Mouse (Mus musculus): ENCODE results near the gene Pla2g3. TPM values are rescaled to one million over a fixed set of nuclear protein-coding genes. Genes with fewer than 3 reads are reported as not detected.

The Pla2g3 gene
- polyA plus RNA-seq, 1 experiment from 2014 or later, result 0.10 TPM

DNA sequence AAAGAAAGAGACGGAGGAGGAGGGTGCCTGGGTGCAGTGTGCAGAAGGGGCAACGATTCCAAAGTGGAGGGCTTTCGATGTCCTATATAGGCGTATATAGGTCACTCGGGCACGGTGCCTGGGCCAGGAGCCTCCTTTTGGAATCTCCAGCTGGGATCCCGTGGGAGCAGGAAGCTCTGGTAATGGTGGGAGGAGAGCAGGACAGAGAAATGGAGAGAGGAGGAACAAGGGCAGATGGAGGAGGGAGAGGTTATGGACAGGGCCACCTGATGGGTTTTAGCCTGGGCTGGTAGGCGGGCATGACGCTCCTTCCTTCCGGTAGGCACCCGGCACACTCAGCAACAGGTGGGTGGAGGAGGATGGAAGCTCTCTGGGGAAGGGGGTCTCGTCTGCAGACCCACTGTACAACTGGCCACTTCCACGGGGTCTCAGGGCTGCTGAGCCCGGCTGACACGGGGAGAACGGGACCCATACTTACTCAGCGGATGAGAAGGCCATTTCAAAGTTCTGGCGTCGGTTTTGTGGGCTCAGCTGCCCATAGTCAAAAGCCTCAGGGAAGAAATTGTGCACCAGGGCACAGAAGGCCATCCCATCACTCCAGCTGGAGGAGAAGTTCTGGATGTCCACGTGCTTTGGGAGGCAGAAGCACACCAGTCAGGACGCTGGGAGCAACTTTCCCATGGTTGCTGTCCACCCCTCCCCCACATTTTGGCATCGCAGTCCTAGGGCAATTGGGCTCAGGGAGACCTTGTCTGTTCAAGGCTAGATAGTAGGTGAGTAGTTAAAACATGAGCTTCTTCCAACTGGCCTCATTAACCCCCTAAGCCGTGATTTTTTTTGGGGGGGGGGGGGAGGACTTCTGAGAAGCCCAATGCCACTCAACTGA is 33.5 kb downstream of the Pla2g3 start:
- Histone ChIP-seq H3K27me3 (no peaks in the 10 kb centered on the region), H3K27ac (no peak overlapping the region), H3K9ac (no peak overlapping the region), H3K4me2 (no peak overlapping the region), H3K4me1 (replicated peaks) (peaks cover 29% of the 10 kb centered on the region), H3K4me3 (no peak overlapping the region), H3K36me3 (peaks cover 64% of the 10 kb centered on the region), H3K9me3 (replicated peaks) (no peaks in the 10 kb centered on the region)
- ATAC-seq (replicated peaks; ENCODE audit: insufficient number of reproducible peaks, insufficient read depth, low FRiP score, low read depth), result no peak
- WGBS, result 85% methylated on average over 23 of the region's 23 CpGs

DNA sequence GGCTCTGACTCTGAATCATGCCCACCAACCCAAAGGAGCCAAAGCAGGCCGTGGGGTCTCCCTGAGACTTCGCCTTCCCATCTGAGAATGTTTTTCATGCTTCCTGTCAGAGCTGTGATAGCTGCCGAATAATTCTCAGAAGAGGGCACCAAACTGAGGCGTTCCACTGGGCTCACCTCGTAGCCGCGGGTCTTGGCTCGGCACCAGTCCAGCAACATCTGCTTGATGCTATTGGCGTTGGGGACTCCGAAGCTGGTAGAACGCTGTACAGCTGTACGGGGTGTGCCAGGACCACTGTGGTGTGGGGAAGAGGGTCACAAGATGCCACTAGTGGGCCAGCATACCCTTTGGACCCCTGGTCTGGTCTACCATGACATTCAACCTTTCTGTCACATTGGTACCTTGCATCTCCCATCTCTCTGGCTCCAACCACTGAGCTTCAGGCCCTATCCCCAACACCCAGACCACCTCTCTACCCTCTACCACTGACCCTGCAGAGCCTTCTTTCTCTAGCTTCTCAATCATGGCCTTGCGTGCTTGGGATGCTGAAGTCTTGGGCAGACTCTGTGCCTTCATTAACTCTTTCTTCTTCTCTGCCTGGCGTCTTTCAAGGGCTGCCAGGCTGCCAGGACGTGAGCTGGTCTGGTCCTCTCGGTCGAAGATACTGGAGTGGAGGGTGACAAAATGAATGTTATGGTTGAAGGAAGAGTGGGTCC is 34.4 kb downstream of the Pla2g3 start:
- Histone ChIP-seq H3K9me3 (replicated peaks) (no peaks in the 10 kb centered on the region), H3K9ac (no peak overlapping the region), H3K4me3 (no peak overlapping the region), H3K27ac (no peak overlapping the region), H3K27me3 (no peaks in the 10 kb centered on the region), H3K36me3 (peaks cover 71% of the 10 kb centered on the region), H3K4me1 (replicated peaks) (peaks cover 29% of the 10 kb centered on the region), H3K4me2 (no peak overlapping the region)
- no peak for ATAC-seq (replicated peaks; ENCODE audit: insufficient number of reproducible peaks, insufficient read depth, low FRiP score, low read depth)
- 93% methylated on average over 17 of the region's 17 CpGs for WGBS

DNA sequence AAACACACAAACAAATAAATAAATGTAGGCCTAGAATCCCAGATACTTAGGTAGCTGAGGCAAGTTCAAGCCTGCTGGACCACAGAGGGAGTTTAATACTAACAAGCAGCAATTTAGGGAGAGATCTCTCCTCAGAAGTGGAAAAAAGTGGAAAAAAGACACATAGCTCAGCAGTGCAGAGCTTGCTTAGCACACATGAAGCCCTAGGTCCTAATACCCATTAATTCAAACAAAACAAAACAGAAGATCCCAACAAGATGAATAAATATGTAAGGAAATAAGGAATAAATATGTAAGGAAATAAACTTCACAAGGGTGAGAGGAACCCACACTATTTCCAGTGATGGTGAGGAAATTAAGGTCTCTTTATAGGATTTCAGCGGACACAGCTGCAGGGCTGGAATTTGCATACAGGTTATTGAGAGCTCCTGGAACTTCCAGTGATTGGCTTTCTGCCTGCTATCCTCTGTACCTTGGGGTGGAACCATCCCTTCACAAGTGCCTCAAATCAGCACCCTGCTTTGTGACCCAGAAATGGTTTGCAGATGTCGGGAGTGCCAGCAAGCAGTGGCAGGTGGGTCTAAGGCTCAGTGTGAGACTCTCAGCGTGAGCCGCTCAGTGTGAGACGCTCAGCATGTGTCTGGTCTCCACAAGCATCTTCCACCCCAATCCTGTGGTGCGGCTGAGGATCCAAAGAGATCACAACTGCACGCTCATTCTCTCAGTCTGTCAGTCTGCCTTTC is 35.9 kb downstream of the Pla2g3 start:
- H3K4me1 ChIP-seq (replicated peaks), result peaks cover 33% of the 10 kb centered on the region

DNA sequence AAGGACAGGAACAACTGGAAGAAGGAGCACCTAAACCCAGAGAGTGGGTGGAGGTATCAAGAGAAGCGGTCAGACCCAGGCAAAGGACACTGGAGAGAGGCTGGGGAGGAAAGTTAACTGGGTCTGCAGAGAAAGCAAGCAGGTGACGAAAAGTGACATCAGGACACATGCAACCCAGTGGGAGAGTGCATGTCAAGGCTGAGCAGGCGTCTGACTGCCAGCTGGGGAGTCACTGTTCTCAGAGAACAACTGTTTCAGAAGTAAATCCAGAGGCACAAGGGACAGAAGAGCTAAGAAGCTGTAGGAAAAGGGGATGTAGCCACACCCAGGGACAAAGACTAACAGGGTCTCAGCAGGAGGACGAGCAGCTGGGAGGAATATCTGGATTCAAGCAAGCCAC is 37.5 kb downstream of the Pla2g3 start:
- ATAC-seq (replicated peaks; ENCODE audit: insufficient number of reproducible peaks, insufficient read depth, low FRiP score, low read depth), result no peak
- no peak overlapping the region for H3K27ac ChIP-seq
- H3K9me3 ChIP-seq (replicated peaks), result no peaks in the 10 kb centered on the region
- 87% methylated on average over 4 of the region's 4 CpGs for WGBS
- H3K27me3 ChIP-seq, result no peaks in the 10 kb centered on the region
- H3K4me1 ChIP-seq (replicated peaks), result peaks cover 26% of the 10 kb centered on the region
- no peak overlapping the region for H3K4me2 ChIP-seq
- H3K36me3 ChIP-seq, result peaks cover 94% of the 10 kb centered on the region
- H3K9ac ChIP-seq, result no peak overlapping the region
- H3K4me3 ChIP-seq, result no peak overlapping the region

More for the DNA sequence above, 35.9 kb downstream of the Pla2g3 start:
- H3K9me3 ChIP-seq (replicated peaks), result no peaks in the 10 kb centered on the region
- no peak for ATAC-seq (replicated peaks; ENCODE audit: insufficient number of reproducible peaks, insufficient read depth, low FRiP score, low read depth)
- peaks cover 85% of the 10 kb centered on the region for H3K36me3 ChIP-seq
- H3K27ac ChIP-seq, result no peak overlapping the region
- no peak overlapping the region for H3K4me3 ChIP-seq
- H3K27me3 ChIP-seq, result no peaks in the 10 kb centered on the region
- H3K9ac ChIP-seq, result no peak overlapping the region
- no peak overlapping the region for H3K4me2 ChIP-seq
- WGBS, result 80% methylated on average over 7 of the region's 7 CpGs

DNA sequence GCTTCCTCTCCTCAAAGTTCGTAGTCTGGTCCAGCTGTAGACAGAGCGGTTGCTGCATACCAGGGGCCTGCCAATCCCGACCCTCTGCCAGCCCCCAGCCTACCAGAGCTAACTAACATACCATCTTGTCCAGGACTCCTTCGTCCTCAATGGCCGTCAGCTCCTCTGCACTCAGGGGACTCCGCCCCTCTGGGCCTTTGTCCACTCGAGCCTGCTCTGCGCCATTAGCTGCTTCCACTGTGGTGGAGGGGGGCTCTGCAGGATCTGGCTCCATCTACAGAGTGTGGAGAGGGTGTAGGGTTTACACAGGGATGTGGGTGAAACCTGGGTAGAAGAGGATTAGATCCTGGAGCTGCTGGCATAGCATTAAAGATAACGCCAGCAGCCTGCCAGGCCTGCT is 38.1 kb downstream of the Pla2g3 start:
- H3K9me3 ChIP-seq (replicated peaks), result no peaks in the 10 kb centered on the region
- no peak for ATAC-seq (replicated peaks; ENCODE audit: insufficient number of reproducible peaks, insufficient read depth, low FRiP score, low read depth)
- no peak overlapping the region for H3K4me3 ChIP-seq
- H3K27ac ChIP-seq, result no peak overlapping the region
- H3K36me3 ChIP-seq, result peaks cover 94% of the 10 kb centered on the region
- peaks cover 26% of the 10 kb centered on the region for H3K4me1 ChIP-seq (replicated peaks)
- no peak overlapping the region for H3K4me2 ChIP-seq
- 82% methylated on average over 9 of the region's 9 CpGs for WGBS
- no peaks in the 10 kb centered on the region for H3K27me3 ChIP-seq
- H3K9ac ChIP-seq, result no peak overlapping the region

DNA sequence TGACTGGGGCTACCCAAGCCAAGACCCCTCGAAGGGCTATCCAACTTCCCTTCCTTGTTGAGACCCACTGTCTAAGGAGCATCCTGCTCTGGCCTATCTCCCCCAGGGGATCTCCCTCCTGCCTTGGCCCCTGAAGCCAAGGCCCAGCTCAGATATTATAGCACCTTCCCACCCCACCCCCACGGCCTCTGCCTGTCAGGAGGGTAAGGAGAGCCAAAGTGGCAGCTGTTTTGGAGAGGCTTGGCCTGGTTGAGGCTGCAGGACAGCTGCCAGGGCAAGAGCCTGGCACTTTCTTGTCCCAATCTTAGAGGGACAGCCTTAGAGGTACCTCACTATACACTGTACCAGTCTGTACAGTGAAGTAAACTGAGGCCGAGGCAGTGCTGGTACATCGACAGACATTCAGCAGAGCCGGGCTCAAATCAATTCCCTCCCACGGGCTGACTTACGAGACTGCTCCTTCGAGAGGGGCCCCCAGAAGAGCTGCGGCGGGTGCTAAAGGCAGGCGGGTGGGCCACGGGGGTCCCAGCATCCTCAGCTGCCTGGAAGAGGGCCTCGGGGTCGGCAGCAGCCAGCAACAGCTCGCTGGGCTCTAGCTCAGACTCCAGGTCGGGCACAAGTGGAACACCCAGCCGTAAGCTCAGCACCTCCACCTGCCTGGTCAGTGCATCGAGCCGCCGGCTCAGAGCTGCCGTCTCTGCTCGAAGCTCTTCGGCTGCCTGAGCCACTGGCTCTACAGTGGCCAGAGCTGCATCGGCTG is 39.1 kb downstream of the Pla2g3 start:
- Histone ChIP-seq H3K4me1 (replicated peaks) (peaks cover 26% of the 10 kb centered on the region), H3K27me3 (no peaks in the 10 kb centered on the region), H3K9ac (peak overlapping the region; percentile 37), H3K4me2 (peak overlapping the region; percentile 44), H3K36me3 (peaks cover 92% of the 10 kb centered on the region), H3K4me3 (0 out of 2 replicates have a peak overlapping the region, but pooled peaks have one; percentile 2), H3K27ac (peak overlapping the region; percentile 67), H3K9me3 (replicated peaks) (no peaks in the 10 kb centered on the region)
- no peak for ATAC-seq (replicated peaks; ENCODE audit: insufficient number of reproducible peaks, insufficient read depth, low FRiP score, low read depth)
- WGBS, result 76% methylated on average over 24 of the region's 24 CpGs

DNA sequence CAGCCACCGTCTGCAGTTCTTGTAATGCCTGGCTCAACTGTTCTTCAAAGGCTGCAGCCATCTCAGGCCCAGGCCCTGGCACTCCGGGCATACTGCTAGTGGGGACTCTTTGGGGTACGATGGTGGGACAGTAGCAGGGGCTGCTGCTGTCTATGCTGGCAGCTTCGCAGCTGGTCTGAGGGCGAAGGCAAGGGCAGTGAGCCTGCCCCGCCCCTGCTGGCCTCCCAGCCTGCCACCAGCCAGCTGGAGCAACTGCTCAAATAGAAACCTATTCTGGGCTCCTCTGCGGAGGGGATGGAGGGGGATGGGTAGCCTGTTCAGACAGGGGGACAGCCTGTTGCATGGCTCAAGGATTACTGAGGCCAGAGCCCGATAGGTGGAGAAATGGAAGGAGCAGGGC is 39.7 kb downstream of the Pla2g3 start:
- WGBS, result 54% methylated on average over 8 of the region's 8 CpGs
- peak; percentile 53 for ATAC-seq (replicated peaks; ENCODE audit: insufficient number of reproducible peaks, insufficient read depth, low FRiP score, low read depth)
- Histone ChIP-seq H3K27me3 (no peaks in the 10 kb centered on the region), H3K9me3 (replicated peaks) (no peaks in the 10 kb centered on the region), H3K27ac (peak overlapping the region; percentile 67), H3K4me2 (peak overlapping the region; percentile 44), H3K36me3 (peaks cover 92% of the 10 kb centered on the region), H3K4me3 (0 out of 2 replicates have a peak overlapping the region, but pooled peaks have one; percentile 2), H3K9ac (peak overlapping the region; percentile 37), H3K4me1 (replicated peaks) (peaks cover 26% of the 10 kb centered on the region)

DNA sequence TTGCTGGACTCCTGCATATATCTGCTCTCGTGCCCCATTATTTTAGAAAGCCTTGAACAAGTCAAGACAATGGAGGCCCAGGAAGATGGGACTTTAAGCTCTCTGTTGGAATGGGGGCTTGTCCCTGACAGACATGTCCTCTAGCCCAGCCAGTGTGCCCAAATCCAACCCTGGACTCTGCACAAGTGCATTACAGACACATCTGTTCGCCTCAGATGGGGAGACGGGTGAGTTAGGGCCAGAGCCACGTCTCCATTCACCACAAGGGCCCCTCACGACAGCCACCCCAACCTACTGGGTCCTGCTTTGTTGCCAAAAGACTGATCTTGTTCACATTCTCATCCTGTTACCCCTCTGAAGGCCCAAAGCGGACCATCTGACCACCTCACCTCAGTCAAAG is 40.1 kb downstream of the Pla2g3 start:
- Histone ChIP-seq H3K9me3 (replicated peaks) (no peaks in the 10 kb centered on the region), H3K36me3 (peaks cover 92% of the 10 kb centered on the region), H3K27ac (peak overlapping the region; percentile 67; the same call in 1 of the 2 replicates), H3K9ac (no peak overlapping the region), H3K4me3 (no peak overlapping the region), H3K4me2 (peak overlapping the region; percentile 44; the same call in 1 of the 2 replicates), H3K4me1 (replicated peaks) (peaks cover 26% of the 10 kb centered on the region), H3K27me3 (no peaks in the 10 kb centered on the region)
- 87% methylated on average over 6 of the region's 6 CpGs for WGBS
- no peak for ATAC-seq (replicated peaks; ENCODE audit: insufficient number of reproducible peaks, insufficient read depth, low FRiP score, low read depth)

DNA sequence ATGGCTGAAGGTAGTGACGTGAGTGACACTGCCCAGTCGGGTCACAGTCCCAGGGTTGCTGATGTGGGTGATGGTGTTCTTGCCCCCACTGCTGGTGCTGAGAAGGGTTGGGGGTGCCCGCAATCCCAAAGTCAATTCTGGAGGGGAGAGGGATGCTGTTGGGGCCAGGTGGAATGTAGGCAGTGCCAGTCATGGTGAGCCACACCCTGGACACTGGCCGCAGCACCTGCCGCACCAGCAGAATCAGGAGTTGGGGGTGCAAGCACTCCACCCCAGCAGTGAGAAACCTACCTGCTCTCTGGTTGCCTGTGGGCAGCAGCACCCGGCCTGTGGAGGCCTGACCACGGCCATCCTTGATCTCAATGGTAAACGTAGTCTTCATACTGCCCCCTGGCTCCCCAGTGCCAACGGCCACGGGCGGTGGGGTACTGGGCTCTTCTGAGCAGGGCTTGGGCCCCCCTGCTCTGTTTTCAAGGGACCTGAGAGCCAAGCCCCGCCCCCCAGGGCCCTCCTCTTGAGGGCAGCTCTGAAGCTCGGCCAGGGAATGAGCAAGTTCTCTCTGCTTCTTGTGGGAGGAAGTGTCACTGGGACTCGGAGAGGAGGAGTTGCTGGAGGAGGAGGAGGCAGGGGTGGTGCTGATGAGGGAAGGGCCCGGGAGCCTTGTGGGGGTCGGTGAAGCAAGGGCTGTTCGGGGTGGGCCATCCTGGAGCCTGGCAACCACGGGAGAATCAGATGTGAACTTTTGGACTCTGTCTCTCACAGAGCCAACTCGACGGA is 41.6 kb downstream of the Pla2g3 start:
- Histone ChIP-seq H3K4me3 (no peak overlapping the region), H3K4me2 (no peak overlapping the region), H3K9ac (no peak overlapping the region), H3K4me1 (replicated peaks) (peaks cover 26% of the 10 kb centered on the region), H3K36me3 (peaks cover 89% of the 10 kb centered on the region), H3K27me3 (no peaks in the 10 kb centered on the region), H3K27ac (no peak overlapping the region), H3K9me3 (replicated peaks) (no peaks in the 10 kb centered on the region)
- ATAC-seq (replicated peaks; ENCODE audit: insufficient number of reproducible peaks, insufficient read depth, low FRiP score, low read depth), result no peak
- WGBS, result 74% methylated on average over 20 of the region's 20 CpGs

DNA sequence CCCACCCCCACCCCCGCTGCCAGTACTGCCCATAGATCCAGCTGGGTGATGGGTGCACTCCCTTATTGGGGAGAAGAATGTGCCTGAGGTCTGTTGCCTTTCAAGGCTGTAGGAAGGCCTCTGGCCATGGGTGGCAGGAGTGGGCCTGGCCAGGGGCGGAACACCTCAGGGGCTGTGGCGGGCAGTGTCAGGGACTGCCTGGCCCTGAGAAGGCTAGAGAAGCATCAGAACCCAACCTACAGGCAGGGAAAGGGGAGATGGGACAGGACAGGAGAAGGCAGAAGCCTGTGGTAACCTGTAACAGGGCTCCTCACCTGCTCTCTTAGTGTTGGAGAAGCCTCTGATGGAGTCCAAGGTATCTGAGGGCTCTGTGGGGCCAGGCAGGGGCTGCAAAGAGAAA is 42.6 kb downstream of the Pla2g3 start:
- Histone ChIP-seq H3K27me3 (no peaks in the 10 kb centered on the region), H3K4me3 (no peak overlapping the region), H3K27ac (no peak overlapping the region), H3K9ac (no peak overlapping the region), H3K36me3 (peaks cover 79% of the 10 kb centered on the region), H3K4me1 (replicated peaks) (peaks cover 32% of the 10 kb centered on the region), H3K9me3 (replicated peaks) (no peaks in the 10 kb centered on the region), H3K4me2 (no peak overlapping the region)
- WGBS, result 84% methylated on average over 3 of the region's 3 CpGs
- no peak for ATAC-seq (replicated peaks; ENCODE audit: insufficient number of reproducible peaks, insufficient read depth, low FRiP score, low read depth)

Data from heart, embryonic 15.5 days (tissue).